Mouse (Mus musculus) midbrain, embryonic 13.5 days (tissue): Measurements from ENCODE around the gene Lrch2. TPM values are rescaled to one million over a fixed set of nuclear protein-coding genes. Genes with fewer than 3 reads are reported as not detected.
"Not testable (repeated sequence)": the region's sequence is repeated elsewhere in the genome, so short reads cannot be mapped to it uniquely, and the experiment has no call there.

Source experiments
- ATAC-seq: fragments of 200-750 bp; cut with Nextera tagmentation; 2 replicates; pipeline ENCODE4 v1.8.0; 2017; ENCODE audit warnings: mild to moderate bottlenecking, moderate TSS enrichment, moderate library complexity
- H3K27ac ChIP-seq: fragments of 300-500 bp; sonication (generic); 2 replicates; pipeline ENCODE4 v1.5.1; 2015; ENCODE audit warnings: inconsistent platforms, mild to moderate bottlenecking, moderate library complexity
- H3K27me3 ChIP-seq: fragments of 300-500 bp; sonication (generic); 2 replicates; pipeline ENCODE4 v1.6.1; 2015; ENCODE audit warnings: mild to moderate bottlenecking, inconsistent platforms
- H3K36me3 ChIP-seq: fragments of 300-500 bp; sonication (generic); 2 replicates; pipeline ENCODE4 v1.6.1; 2015; ENCODE audit warnings: mild to moderate bottlenecking, inconsistent platforms
- H3K4me1 ChIP-seq: fragments of 300-500 bp; sonication (generic); replicated peaks from 2 replicates; pipeline ENCODE4 v1.6.1; 2015; ENCODE audit warnings: inconsistent platforms
- H3K4me2 ChIP-seq: fragments of 300-500 bp; sonication (generic); replicated peaks from 2 replicates; pipeline ENCODE4 v1.6.1; 2015; ENCODE audit warnings: moderate library complexity, mild to moderate bottlenecking, inconsistent platforms
- H3K4me3 ChIP-seq: fragments of 300-500 bp; sonication (generic); replicated peaks from 2 replicates; pipeline ENCODE4 v1.5.1; 2015; ENCODE audit warnings: mild to moderate bottlenecking, inconsistent platforms
- H3K9ac ChIP-seq: fragments of 300-500 bp; sonication (generic); replicated peaks from 2 replicates; pipeline ENCODE4 v1.6.1; 2015; ENCODE audit warnings: mild to moderate bottlenecking, inconsistent platforms
- H3K9me3 ChIP-seq: fragments of 300-500 bp; sonication (generic); 2 replicates; pipeline ENCODE4 v1.6.1; 2016; ENCODE audit warnings: mild to moderate bottlenecking, inconsistent platforms
- WGBS: fragments of 180-500 bp; shearing (Covaris S2); methylation state at CpG from one replicate; pipeline ENCODE4 v1.1.7; 2015; 5-methylcytosine and 5-hydroxymethylcytosine counted together
- polyA plus RNA-seq: library from polyadenylated mRNA; unstranded; fragments of >200 nt; fragmentation: Nextera tagmentation; extraction: Ambion mirVana; gene quantifications from 2 replicates; pipeline ENCODE4 v1.2.1, GENCODE M21; 2015

The Lrch2 gene
- 14.0 and 17.4 TPM in 2 replicates for polyA plus RNA-seq

DNA sequence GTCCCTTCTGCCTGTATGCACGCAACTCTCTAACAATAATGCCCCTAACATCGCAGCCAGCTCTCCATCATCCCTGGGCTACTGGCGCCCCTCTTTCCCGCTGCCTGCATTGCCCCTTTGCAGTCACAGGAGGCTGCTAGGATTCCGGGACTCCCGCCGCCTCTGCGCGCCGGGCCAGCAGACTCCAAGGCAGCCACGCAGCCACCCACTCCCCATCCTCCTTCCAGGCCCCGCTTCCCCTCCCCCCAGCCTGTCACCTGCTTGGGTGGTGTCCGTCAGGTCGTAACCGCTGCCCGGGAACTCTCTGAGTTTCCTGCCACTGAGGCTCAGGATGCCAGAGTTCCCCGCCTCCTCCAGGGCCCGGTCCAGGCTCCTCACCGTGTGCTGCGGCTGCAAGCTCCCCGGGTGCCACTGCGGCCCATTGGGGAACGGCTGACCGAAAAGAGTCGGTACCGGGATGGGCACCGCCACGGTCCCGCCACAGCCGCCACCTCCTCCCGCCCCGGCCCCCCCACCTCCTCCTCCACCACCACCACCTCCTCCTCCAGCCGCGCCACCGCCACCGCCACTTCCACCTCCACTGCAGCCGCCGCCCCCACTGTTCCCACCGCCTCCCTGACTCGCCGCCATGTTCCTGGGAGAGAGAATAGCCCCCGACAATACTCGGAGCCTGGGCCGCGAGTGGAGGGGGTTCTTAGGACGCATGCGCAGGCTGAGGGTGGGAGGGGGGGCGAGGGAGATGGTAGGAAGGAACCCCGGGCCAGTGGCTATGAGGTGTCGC, at the start of gene Lrch2:
Gene Lrch2, minus strand, starts transcription at position 661 of the 781 bp plus-strand sequence.
- H3K4me1 ChIP-seq: peaks cover 10% of the 10 kb centered on the region; the same call in 1 of the 2 replicates
- H3K27ac ChIP-seq: peak within 1 kb of the TSS; percentile 92
- H3K27me3 ChIP-seq: no peaks in the 10 kb centered on the region
- 14% methylated on average over 38 of the region's 50 CpGs for WGBS
- H3K9me3 ChIP-seq: no peaks in the 10 kb centered on the region
- ATAC-seq: peak; percentile 95
- H3K36me3 ChIP-seq: no peaks in the 10 kb centered on the region
- peak within 1 kb of the TSS; percentile 58 for H3K4me3 ChIP-seq
- peak within 1 kb of the TSS; percentile 58 for H3K4me2 ChIP-seq
- H3K9ac ChIP-seq: peak within 1 kb of the TSS; percentile 79

DNA sequence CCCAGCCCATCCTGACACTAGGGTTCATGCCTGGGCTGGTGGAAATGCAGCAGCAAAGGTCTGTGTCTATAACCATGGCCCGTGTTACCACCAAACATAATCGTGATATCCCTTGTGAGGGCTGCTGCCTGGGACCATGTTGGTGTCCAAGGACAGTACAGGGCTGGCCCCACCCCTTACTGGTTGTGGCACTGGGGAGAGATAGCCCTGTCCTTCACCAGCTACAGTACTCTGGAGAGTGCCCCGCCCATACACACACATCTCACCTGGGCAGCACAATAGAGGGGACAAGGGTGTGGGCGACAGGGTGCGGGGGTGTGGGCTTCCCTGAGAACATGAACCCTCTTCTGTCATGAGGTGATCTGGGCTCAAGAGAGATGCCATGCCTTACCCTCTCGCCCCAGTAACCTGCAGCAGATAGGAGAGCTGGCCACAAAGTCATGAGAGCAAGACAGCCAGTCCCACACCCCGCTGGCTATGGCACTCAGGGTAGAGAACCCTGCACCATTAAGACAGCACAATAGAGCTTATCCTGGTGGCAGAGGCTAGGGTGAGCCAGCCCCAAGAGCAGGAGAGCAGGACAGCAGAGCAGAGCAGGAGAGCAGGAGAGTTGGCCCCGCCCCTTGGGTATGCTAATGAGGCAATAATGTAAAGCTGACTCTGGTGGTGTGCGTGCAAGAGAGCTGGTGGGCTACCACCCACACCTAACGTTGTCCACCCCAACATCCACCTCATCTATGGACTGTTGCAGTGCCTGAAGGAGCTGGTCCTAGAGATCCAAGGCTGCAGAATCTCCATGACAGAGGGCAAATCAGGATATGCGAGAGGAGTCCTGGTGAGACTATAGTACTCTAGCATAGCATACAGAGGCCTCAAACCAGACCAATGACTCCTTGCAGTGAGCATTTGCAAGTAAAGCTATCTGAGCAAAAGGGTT, 12.7 kb downstream of the Lrch2 start:
- 60% methylated on average over 11 of the region's 11 CpGs for WGBS
- Histone ChIP-seq H3K4me2 (no peak overlapping the region), H3K27ac (no peak overlapping the region), H3K9me3 (no peaks in the 10 kb centered on the region), H3K27me3 (no peaks in the 10 kb centered on the region), H3K36me3 (no peaks in the 10 kb centered on the region), H3K4me3 (no peak overlapping the region), H3K9ac (no peak overlapping the region), H3K4me1 (no peaks in the 10 kb centered on the region)
- peak; percentile 56 for ATAC-seq

DNA sequence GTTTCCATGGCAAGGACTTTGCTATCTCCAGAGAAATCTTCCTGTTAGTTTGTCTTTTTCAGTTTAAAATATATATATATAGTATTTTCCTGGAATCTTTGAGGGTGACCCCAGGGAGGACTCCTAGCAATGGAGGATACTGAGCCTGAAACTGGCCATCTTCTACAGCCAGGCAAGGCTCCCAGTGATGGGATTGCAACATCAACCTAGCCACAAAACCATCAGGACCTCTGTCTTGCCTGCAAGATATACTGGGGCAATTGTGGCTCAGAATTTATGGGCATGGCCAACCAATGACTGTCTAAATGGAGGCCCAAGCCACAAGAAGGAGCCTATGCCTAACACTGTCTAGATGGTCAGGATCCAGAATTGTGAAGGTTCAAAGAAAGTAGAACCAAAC, 15.5 kb downstream of the Lrch2 start:
- H3K36me3 ChIP-seq: no peaks in the 10 kb centered on the region
- H3K9me3 ChIP-seq: no peaks in the 10 kb centered on the region
- no peaks in the 10 kb centered on the region for H3K27me3 ChIP-seq
- no peak overlapping the region for H3K27ac ChIP-seq
- H3K4me1 ChIP-seq: no peaks in the 10 kb centered on the region
- no peak overlapping the region for H3K9ac ChIP-seq
- no peak overlapping the region for H3K4me2 ChIP-seq
- no peak overlapping the region for H3K4me3 ChIP-seq
- no peak for ATAC-seq

DNA sequence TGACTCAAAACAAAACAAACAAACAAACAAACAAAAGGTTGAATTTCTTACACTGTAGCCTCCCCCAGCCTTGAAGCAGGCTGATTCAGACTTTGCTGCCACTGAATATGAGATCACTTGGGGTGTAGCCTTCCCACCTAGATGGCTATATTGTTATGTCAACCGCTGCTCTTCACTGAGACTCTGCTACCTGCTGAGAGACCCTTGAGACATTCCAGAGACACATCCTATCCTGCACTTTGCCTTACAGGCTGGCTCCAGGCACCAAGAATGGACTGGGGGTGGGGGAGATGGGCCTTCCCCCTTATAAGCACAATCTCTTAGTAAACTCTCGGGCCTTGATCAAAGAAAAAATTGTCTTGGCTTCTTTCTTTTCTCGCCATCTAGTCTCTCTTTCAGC, 16.8 kb downstream of the Lrch2 start:
- not testable (repeated sequence) for H3K4me1 ChIP-seq, H3K27me3 ChIP-seq, ATAC-seq, H3K36me3 ChIP-seq, H3K27ac ChIP-seq, H3K4me3 ChIP-seq, H3K9ac ChIP-seq, H3K9me3 ChIP-seq, H3K4me2 ChIP-seq
- WGBS: 82% methylated on average over 3 of the region's 3 CpGs

DNA sequence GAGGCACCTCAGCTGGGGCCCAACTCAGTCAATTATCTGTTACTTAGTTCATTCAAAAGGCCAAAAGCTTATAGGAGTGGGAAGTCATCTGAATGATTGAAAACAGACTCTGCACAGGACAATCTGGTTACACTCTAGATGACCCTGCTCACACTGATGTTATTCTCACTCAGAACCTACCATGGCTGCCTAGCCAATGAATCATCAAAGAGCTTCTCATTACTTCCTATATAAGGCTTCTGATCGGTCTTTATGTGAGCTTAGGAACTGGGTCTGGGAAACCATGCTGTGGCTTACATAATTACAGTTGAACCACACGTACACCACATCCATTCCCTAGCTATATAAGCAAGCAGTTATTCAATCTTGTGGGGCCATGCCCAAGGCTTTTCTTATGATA, 18.3 kb downstream of the Lrch2 start:
- no peaks in the 10 kb centered on the region for H3K4me1 ChIP-seq
- no peak for ATAC-seq
- H3K27me3 ChIP-seq: no peaks in the 10 kb centered on the region
- no peaks in the 10 kb centered on the region for H3K36me3 ChIP-seq
- H3K9ac ChIP-seq: no peak overlapping the region
- H3K9me3 ChIP-seq: no peaks in the 10 kb centered on the region
- 79% methylated on average over 2 of the region's 2 CpGs for WGBS
- H3K4me2 ChIP-seq: no peak overlapping the region
- no peak overlapping the region for H3K27ac ChIP-seq
- no peak overlapping the region for H3K4me3 ChIP-seq

DNA sequence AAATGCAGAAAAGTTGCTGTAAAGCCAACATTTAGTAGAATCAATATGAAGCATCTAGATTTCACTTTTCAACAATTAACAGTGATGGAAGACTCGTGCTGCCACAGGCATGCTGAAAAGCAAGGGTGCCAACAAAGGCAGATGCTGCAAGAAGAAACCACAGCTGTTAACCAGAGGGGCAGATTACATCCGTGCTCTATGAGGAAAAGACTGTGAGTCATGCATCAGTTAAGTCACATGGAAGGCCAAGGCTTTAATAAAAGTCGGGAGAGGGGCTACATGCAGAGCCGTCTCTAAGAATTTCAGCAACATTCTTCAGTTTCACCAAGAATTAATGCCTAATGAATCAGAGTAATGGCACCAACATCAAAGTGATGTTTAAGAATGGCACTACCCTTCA, 22.2 kb downstream of the Lrch2 start:
- WGBS: 70% methylated on average over 4 of the region's 4 CpGs
- no peaks in the 10 kb centered on the region for H3K36me3 ChIP-seq
- no peak overlapping the region for H3K27ac ChIP-seq
- H3K9ac ChIP-seq: no peak overlapping the region
- no peaks in the 10 kb centered on the region for H3K9me3 ChIP-seq
- no peak overlapping the region for H3K4me3 ChIP-seq
- peaks cover 5% of the 10 kb centered on the region; the same call in 1 of the 2 replicates for H3K4me1 ChIP-seq
- ATAC-seq: no peak
- H3K27me3 ChIP-seq: no peaks in the 10 kb centered on the region
- no peak overlapping the region for H3K4me2 ChIP-seq

DNA sequence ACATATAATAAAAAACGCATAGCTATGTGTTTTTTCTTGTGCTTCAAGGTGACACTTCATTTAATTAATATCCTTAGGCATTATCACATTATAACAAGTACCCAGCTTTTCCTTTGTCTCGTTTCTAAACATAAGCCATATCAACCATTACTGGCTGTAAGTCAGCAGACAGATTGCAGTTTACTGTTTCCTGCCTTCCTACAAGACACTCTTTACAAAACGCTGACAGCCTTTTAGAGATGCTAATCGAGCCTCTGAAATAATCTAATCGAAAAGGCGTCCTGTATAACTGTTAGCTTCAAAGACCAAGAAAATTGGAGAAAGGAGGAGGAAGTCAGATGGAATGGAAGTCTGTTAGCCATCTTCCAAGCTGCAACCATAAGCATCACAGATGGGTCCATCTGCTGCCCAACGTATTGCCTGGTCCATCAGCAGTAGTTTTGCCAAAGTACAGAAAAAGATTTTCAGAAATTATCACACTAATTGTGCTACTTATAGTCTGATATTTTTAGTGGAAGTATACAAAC, 26.2 kb downstream of the Lrch2 start:
- Histone ChIP-seq H3K9me3 (no peaks in the 10 kb centered on the region), H3K4me1 (peaks cover 5% of the 10 kb centered on the region; the same call in 1 of the 2 replicates), H3K36me3 (no peaks in the 10 kb centered on the region), H3K4me3 (no peak overlapping the region), H3K9ac (no peak overlapping the region), H3K4me2 (no peak overlapping the region), H3K27me3 (no peaks in the 10 kb centered on the region), H3K27ac (no peak overlapping the region)
- ATAC-seq: no peak
- WGBS: 48% methylated on average over 7 of the region's 7 CpGs

DNA sequence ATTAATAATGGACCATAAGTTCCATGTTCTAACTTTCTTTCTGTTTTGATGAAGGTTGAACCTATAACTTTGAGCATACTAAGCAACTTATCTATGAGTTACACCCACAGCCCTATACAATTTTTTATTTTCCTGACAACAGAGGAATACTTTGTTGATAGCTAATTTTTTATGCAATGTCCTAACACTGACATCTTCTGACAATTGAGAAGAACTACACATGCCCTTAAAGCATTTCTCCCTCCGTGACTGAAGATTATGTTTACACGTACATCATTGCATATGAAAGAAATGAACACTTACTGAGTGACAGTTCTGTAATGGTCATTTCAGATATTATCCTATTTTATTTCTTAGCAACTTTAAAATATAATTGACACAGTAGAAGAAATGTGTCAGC, 64.3 kb downstream of the Lrch2 start:
- ATAC-seq: no peak
- no peaks in the 10 kb centered on the region for H3K36me3 ChIP-seq
- WGBS: 61% methylated on average over 2 of the region's 2 CpGs
- no peak overlapping the region for H3K9ac ChIP-seq
- H3K4me1 ChIP-seq: 0 out of 2 replicates have a peak, but pooled peaks cover 4% of the 10 kb centered on the region
- H3K4me3 ChIP-seq: no peak overlapping the region
- H3K4me2 ChIP-seq: no peak overlapping the region
- no peaks in the 10 kb centered on the region for H3K27me3 ChIP-seq
- H3K27ac ChIP-seq: no peak overlapping the region
- no peaks in the 10 kb centered on the region for H3K9me3 ChIP-seq

DNA sequence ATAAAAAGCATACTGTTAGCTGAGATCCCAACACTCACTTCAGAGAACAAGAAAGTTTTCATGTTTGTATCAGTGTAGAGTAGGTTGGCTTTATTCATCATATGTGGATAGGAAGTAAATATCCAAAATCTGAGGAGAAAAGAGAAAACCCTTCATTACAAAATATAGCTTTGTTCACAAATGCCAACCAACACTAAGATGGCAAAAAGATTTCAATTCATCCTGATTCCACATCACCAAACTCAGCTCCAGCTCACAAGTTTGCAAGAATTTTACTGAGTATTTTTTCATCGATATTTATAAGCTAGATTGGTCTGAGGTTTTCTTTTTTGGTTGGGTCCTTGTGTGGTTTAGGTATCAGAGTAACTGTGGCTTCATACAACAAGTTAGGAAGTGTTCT, 100.3 kb downstream of the Lrch2 start, which contains the start of gene Vmn1r239-ps:
Gene Vmn1r239-ps, minus strand, starts transcription at position 101 of the 400 bp plus-strand sequence.
- H3K27me3 ChIP-seq, H3K36me3 ChIP-seq, H3K9me3 ChIP-seq, ATAC-seq, H3K4me3 ChIP-seq, H3K27ac ChIP-seq, H3K4me1 ChIP-seq, H3K4me2 ChIP-seq, H3K9ac ChIP-seq: not testable (repeated sequence)
- 85% methylated on average over 1 of the region's 1 CpGs for WGBS

DNA sequence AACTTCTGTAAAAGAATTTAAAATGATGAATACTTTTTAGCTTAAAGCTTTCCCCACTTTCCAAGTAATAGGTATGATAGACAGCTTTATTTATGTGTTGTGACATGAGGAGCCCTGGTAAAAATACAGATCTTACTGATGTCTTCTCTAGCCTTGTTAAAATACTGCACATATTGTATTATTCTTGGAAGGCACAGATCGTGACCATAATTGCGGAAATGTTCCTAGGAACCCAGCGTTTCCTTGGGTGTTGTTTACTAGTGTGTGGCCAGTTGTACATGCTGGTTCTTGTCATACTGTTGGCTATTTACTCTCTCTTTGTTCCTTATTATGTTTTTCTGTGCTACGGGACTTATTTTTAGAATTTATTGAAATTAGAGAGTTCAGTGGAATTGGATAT, 110.5 kb downstream of the Lrch2 start:
- no peak for ATAC-seq
- Histone ChIP-seq H3K36me3 (no peaks in the 10 kb centered on the region), H3K4me1 (no peaks in the 10 kb centered on the region), H3K9me3 (no peaks in the 10 kb centered on the region), H3K4me2 (no peak overlapping the region), H3K9ac (no peak overlapping the region), H3K27ac (no peak overlapping the region), H3K27me3 (no peaks in the 10 kb centered on the region), H3K4me3 (no peak overlapping the region)
- 89% methylated on average over 4 of the region's 4 CpGs for WGBS

DNA sequence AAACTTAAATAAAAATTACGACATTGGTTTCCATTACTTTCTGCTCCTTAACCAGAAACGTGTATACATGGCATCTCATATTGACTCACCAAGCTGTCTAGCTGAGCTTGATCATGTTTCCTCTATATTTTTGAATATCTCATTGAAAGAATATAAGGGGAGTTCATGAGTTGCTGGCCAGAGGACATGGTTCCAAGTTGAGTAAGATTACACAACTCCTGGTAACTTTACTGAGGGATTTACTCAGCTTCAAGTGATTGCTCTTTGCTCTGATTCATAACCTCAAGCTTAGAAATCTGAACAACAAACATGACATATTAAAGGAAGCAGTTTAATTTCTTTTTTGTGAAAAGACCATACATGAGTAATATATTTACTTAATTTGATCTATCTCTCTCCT, 118.5 kb downstream of the Lrch2 start:
- WGBS: 89% methylated on average over 2 of the region's 2 CpGs
- ATAC-seq: no peak

DNA sequence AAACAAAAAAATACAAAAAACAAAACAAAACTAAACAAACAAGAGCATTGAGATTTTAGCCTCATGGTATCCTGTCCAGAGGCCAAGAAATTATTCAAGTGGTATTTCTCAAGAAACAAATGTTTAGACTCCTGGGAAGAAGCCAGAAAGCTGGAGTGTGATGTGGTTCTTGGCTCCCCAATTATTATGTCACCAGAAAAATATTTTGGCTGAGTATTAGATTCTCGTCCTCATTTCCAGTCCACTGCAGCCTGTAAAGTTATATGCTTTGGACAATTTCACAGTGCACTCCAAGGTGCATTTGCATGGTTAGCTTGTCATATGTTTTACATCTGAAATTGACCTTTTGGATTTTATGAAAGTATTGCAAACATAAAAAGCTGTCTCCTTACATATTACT, 124.1 kb downstream of the Lrch2 start:
- no peak overlapping the region for H3K9ac ChIP-seq
- ATAC-seq: no peak
- no peaks in the 10 kb centered on the region for H3K27me3 ChIP-seq
- no peak overlapping the region for H3K4me3 ChIP-seq
- WGBS: 80% methylated on average over 1 of the region's 1 CpGs
- H3K9me3 ChIP-seq: no peaks in the 10 kb centered on the region
- no peaks in the 10 kb centered on the region for H3K36me3 ChIP-seq
- H3K27ac ChIP-seq: no peak overlapping the region
- no peak overlapping the region for H3K4me2 ChIP-seq
- H3K4me1 ChIP-seq: no peaks in the 10 kb centered on the region

More for the DNA sequence above, 118.5 kb downstream of the Lrch2 start:
- Histone ChIP-seq H3K4me2 (no peak overlapping the region), H3K9me3 (no peaks in the 10 kb centered on the region), H3K4me1 (no peaks in the 10 kb centered on the region), H3K36me3 (no peaks in the 10 kb centered on the region), H3K4me3 (no peak overlapping the region), H3K27ac (no peak overlapping the region), H3K9ac (no peak overlapping the region), H3K27me3 (no peaks in the 10 kb centered on the region)
